Mouse (Mus musculus) inflammation-experienced regulatory T-cells (primary cell): ENCODE results near the gene Fbxo39. TPM values are rescaled to one million over a fixed set of nuclear protein-coding genes. Genes with fewer than 3 reads are reported as not detected.

Experiments used
- polyA plus RNA-seq, 2 experiments: library from polyadenylated mRNA; unstranded; fragments of 100-300 nt; shearing (Covaris generic); gene quantifications; one replicate each; pipeline ENCODE4 v1.2.1; 2017

Gene Fbxo39
- polyA plus RNA-seq, result 1 to 10 TPM in 1 of 2 experiments, under 1 TPM in 1; 0.34 to 1.4 TPM

GRCm38 (mm10) chr11:72314151-72314895 is at the start of gene Fbxo39:
Gene Fbxo39 (plus strand): TSS chr11:72314444.

GRCm38 (mm10) chr11:72266960-72267560 is 47.2 kb upstream of the Fbxo39 start, which contains the start of gene Slc13a5:
Gene Slc13a5 (minus strand): TSS chr11:72267222.

GRCm38 (mm10) chr11:72301334-72301733 is 12.9 kb upstream of the Fbxo39 start, which contains the start of gene Xaf1:
Gene Xaf1 (plus strand): TSS chr11:72301629.

GRCm38 (mm10) chr11:72362347-72362741 is 48.1 kb downstream of the Fbxo39 start, which contains the start of gene Tekt1:
Gene Tekt1 (minus strand): TSS chr11:72362442.

Other genes starting within 250 kb of the Fbxo39 start
- gene Pitpnm3, start 178.7 kb upstream of the Fbxo39 start, polyA plus RNA-seq, result 1 to 10 TPM in 1 of 2 experiments, under 1 TPM in 1; 0.71 to 2.9 TPM
- under 1 TPM; 0.47 to 0.51 TPM for gene Gm43951, start 107.6 kb upstream of the Fbxo39 start, polyA plus RNA-seq
- gene 4933427D14Rik, start 107.0 kb upstream of the Fbxo39 start, polyA plus RNA-seq, result 10 to 100 TPM; 16.5 to 21.4 TPM
- 100 to 1,000 TPM in 1 of 2 experiments, 10 to 100 TPM in 1; 84.0 to 101 TPM for gene Txndc17, start 106.9 kb upstream of the Fbxo39 start, polyA plus RNA-seq
- gene Med31, start 98.9 kb upstream of the Fbxo39 start, polyA plus RNA-seq, result 10 to 100 TPM; 18.3 to 20.7 TPM
- gene Slc13a5, start 47.2 kb upstream of the Fbxo39 start, polyA plus RNA-seq, result under 1 TPM; 0.08 to 0.10 TPM
- gene Xaf1, start 12.8 kb upstream of the Fbxo39 start, polyA plus RNA-seq, result 10 to 100 TPM; 64.3 to 80.6 TPM
- gene Tekt1, start 48.0 kb downstream of the Fbxo39 start, polyA plus RNA-seq, result not detected
- 1 to 10 TPM in 1 of 2 experiments, under 1 TPM in 1; 0.07 to 1.1 TPM for gene Smtnl2, start 97.3 kb downstream of the Fbxo39 start, polyA plus RNA-seq
- not detected for gene Ggt6, start 121.1 kb downstream of the Fbxo39 start, polyA plus RNA-seq
- 100 to 1,000 TPM in 1 of 2 experiments, 10 to 100 TPM in 1; 96.4 to 113 TPM for gene Mybbp1a, start 126.9 kb downstream of the Fbxo39 start, polyA plus RNA-seq
- under 1 TPM; 0.49 to 0.67 TPM for gene Spns2, start 175.5 kb downstream of the Fbxo39 start, polyA plus RNA-seq
- 1 to 10 TPM in 1 of 2 experiments, under 1 TPM in 1; 0.29 to 2.2 TPM for gene Spns3, start 236.1 kb downstream of the Fbxo39 start, polyA plus RNA-seq